Mouse (Mus musculus): Measurements from ENCODE around the gene Tmem160.

GRCm38 (mm10) chr7:16455016-16455415 is 2.4 kb downstream of the Tmem160 start:
- TF ChIP-seq POLR2A (IDR thresholded peaks at IDR 0.05; ENCODE audit: insufficient read length, low read depth): no peak
- no peak for TF ChIP-seq MAX (IDR thresholded peaks at IDR 0.05; ENCODE audit: low read depth)
- no peak for TF ChIP-seq MYOD1 (IDR thresholded peaks at IDR 0.05; ENCODE audit: control insufficient read depth in 1 of 3, insufficient read length in 2 of 3, low read depth in 2 of 3)
- TF ChIP-seq E2F4 (IDR thresholded peaks at IDR 0.05; ENCODE audit: insufficient read depth): no peak
- no peak for TF ChIP-seq MYOG (IDR thresholded peaks at IDR 0.05; ENCODE audit: control insufficient read depth in 1 of 3, insufficient read depth in 1 of 3, insufficient read length in 2 of 3, low read depth in 2 of 3)
- TF ChIP-seq TCF12 (IDR thresholded peaks at IDR 0.05; ENCODE audit: insufficient read depth, poor library complexity, severe bottlenecking): no peak
- TF ChIP-seq REST (IDR thresholded peaks at IDR 0.05; ENCODE audit: insufficient read depth, insufficient read length): no peak
